Mouse (Mus musculus) liver, adult 2 months (tissue): ENCODE data around the gene Fads1. TPM values are rescaled to one million over a fixed set of nuclear protein-coding genes. Genes with fewer than 3 reads are reported as not detected.

Source experiments
- DNase-seq: peaks from one replicate; pipeline ENCODE4 v3.0.0-alpha.2; 2011; ENCODE audit warnings: low read depth, low spot score; ENCODE audit errors: extremely low read depth
- H3K27ac ChIP-seq: fragments of 200-500 bp; replicated peaks from 2 replicates; pipeline ENCODE4 v1.5.1; 2012; ENCODE audit warnings: low read depth, mild to moderate bottlenecking, control low read depth, inconsistent platforms, low read length; ENCODE audit not compliant: insufficient read depth
- H3K27me3 ChIP-seq: fragments of 200-500 bp; 2 replicates; pipeline ENCODE4 v1.6.1; 2012; ENCODE audit warnings: mild to moderate bottlenecking, moderate library complexity, low read length, inconsistent platforms; ENCODE audit not compliant: control insufficient read depth, insufficient read depth
- H3K36me3 ChIP-seq: fragments of 200-500 bp; 2 replicates; pipeline ENCODE4 v1.6.1; 2012; ENCODE audit warnings: low read length, inconsistent platforms; ENCODE audit not compliant: control insufficient read depth, insufficient read depth
- H3K4me1 ChIP-seq: fragments of 200-500 bp; 2 replicates; pipeline ENCODE4 v1.6.1; 2011; ENCODE audit warnings: low read length; ENCODE audit not compliant: control insufficient read depth, insufficient read depth
- H3K4me3 ChIP-seq: fragments of 200-500 bp; 2 replicates; pipeline ENCODE4 v1.5.1; 2011; ENCODE audit warnings: low read depth, mild to moderate bottlenecking, control low read depth, low read length, moderate library complexity; ENCODE audit not compliant: insufficient read depth
- H3K79me2 ChIP-seq: fragments of 200-500 bp; 2 replicates; pipeline ENCODE4 v1.6.1; 2012; ENCODE audit warnings: inconsistent platforms, mild to moderate bottlenecking, low read length, moderate library complexity; ENCODE audit not compliant: control insufficient read depth, insufficient read depth
- H3K9ac ChIP-seq: fragments of 200-500 bp; 2 replicates; pipeline ENCODE4 v1.6.1; 2012; ENCODE audit warnings: low read depth, mild to moderate bottlenecking, control low read depth, inconsistent platforms, low read length
- CTCF ChIP-seq: fragments of 200-500 bp; IDR thresholded peaks from 2 replicates; pipeline ENCODE4 v1.5.1; 2011; ENCODE audit warnings: low read depth, low read length, control low read depth
- POLR2A ChIP-seq: fragments of 200-500 bp; IDR thresholded peaks from 2 replicates; pipeline ENCODE4 v1.6.1; 2011; ENCODE audit warnings: low read length, control low read depth; ENCODE audit not compliant: insufficient read depth; ENCODE audit errors: extremely low read depth
- WGBS: fragments of 180-500 bp; shearing (Covaris S2); methylation state at CpG from one replicate; pipeline ENCODE4 v1.1.7; 2018; 5-methylcytosine and 5-hydroxymethylcytosine counted together
- polyA plus RNA-seq: library from polyadenylated mRNA; depleted of rRNA; stranded (reverse); fragments of >200 nt; gene quantifications from 2 replicates; pipeline ENCODE4 v1.2.3, GENCODE M21; 2012
- total RNA-seq: library from RNA; depleted of rRNA; stranded (reverse); fragments of >200 nt; gene quantifications from 2 replicates; pipeline ENCODE4 v1.2.3, GENCODE M21; 2014

Fads1 gene
- total and polyA plus RNA-seq, 2 experiments = 238 to 352 TPM

GRCm38 (mm10) chr19:10195252-10195651 lies 12.6 kb downstream of the Fads1 start:
- Histone ChIP-seq H3K4me1 (peaks cover 3% of the 10 kb centered on the region; the same call in 1 of the 2 replicates), H3K79me2 (no peaks in the 10 kb centered on the region), H3K27me3 (no peaks in the 10 kb centered on the region), H3K4me3 (no peak overlapping the region), H3K36me3 (peaks cover 39% of the 10 kb centered on the region), H3K9ac (no peak overlapping the region), H3K27ac (no peak overlapping the region)
- DNase-seq = peak; percentile 49
- TF ChIP-seq CTCF (no peak), POLR2A (no peak)
- WGBS = 42% methylated on average over 5 of the region's 5 CpGs

GRCm38 (mm10) chr19:10197130-10197529 lies 14.4 kb downstream of the Fads1 start:
- no peaks in the 10 kb centered on the region for H3K27me3 ChIP-seq
- 87% methylated on average over 4 of the region's 4 CpGs for WGBS
- H3K9ac ChIP-seq = no peak overlapping the region
- no peak for DNase-seq
- no peak overlapping the region for H3K4me3 ChIP-seq
- no peak overlapping the region for H3K27ac ChIP-seq
- no peaks in the 10 kb centered on the region for H3K79me2 ChIP-seq
- no peak for TF ChIP-seq CTCF
- peaks cover 23% of the 10 kb centered on the region for H3K36me3 ChIP-seq
- H3K4me1 ChIP-seq = peaks cover 3% of the 10 kb centered on the region; the same call in 1 of the 2 replicates

GRCm38 (mm10) chr19:10198286-10198685 lies 15.6 kb downstream of the Fads1 start:
- Histone ChIP-seq H3K27me3 (no peaks in the 10 kb centered on the region), H3K4me1 (peaks cover 3% of the 10 kb centered on the region; the same call in 1 of the 2 replicates), H3K79me2 (no peaks in the 10 kb centered on the region), H3K9ac (no peak overlapping the region), H3K27ac (no peak overlapping the region), H3K36me3 (peaks cover 21% of the 10 kb centered on the region), H3K4me3 (no peak overlapping the region)
- TF ChIP-seq CTCF = no peak
- TF ChIP-seq POLR2A = no peak
- 80% methylated on average over 2 of the region's 2 CpGs for WGBS
- no peak for DNase-seq

GRCm38 (mm10) chr19:10198723-10199122 lies 16.0 kb downstream of the Fads1 start:
- Histone ChIP-seq H3K36me3 (peaks cover 21% of the 10 kb centered on the region), H3K9ac (no peak overlapping the region), H3K4me3 (no peak overlapping the region), H3K79me2 (no peaks in the 10 kb centered on the region), H3K4me1 (no peaks in the 10 kb centered on the region; the same call in 1 of the 2 replicates), H3K27ac (no peak overlapping the region), H3K27me3 (no peaks in the 10 kb centered on the region)
- WGBS = 24% methylated on average over 3 of the region's 3 CpGs
- TF ChIP-seq CTCF (peak; percentile 98), POLR2A (no peak)
- DNase-seq = peak; percentile 68

- H3K79me2 ChIP-seq = no peaks in the 10 kb centered on the region
- H3K9ac ChIP-seq = peak overlapping the region; percentile 57
- H3K4me3 ChIP-seq = peak overlapping the region; percentile 93
- H3K36me3 ChIP-seq = peaks cover 5% of the 10 kb centered on the region; the same call in 1 of the 2 replicates
- WGBS = 2% methylated on average over 23 of the region's 23 CpGs
- peaks cover 2% of the 10 kb centered on the region for H3K4me1 ChIP-seq
- DNase-seq = no peak
- TF ChIP-seq POLR2A (no peak), CTCF (no peak)
- H3K27me3 ChIP-seq = no peaks in the 10 kb centered on the region
- no peak overlapping the region for H3K27ac ChIP-seq
Measured at GRCm38 (mm10) chr19:10203146-10203847, 20.6 kb downstream of the Fads1 start.

- peak within 1 kb of the TSS; percentile 85 for H3K27ac ChIP-seq
- TF ChIP-seq CTCF (no peak), POLR2A (peak; percentile 61; the same call in 1 of the 2 replicates)
- peaks cover 5% of the 10 kb centered on the region; the same call in 1 of the 2 replicates for H3K36me3 ChIP-seq
- H3K4me1 ChIP-seq = peaks cover 2% of the 10 kb centered on the region
- peak; percentile 78 for DNase-seq
- peak within 1 kb of the TSS; percentile 84 for H3K9ac ChIP-seq
- no peaks in the 10 kb centered on the region for H3K79me2 ChIP-seq
- H3K4me3 ChIP-seq = peak within 1 kb of the TSS; percentile 93
- H3K27me3 ChIP-seq = no peaks in the 10 kb centered on the region
- WGBS = under 1% methylated on average over 40 of the region's 40 CpGs
Measured at GRCm38 (mm10) chr19:10203848-10204615, 21.3 kb downstream of the Fads1 start, which contains the start of the genes Tmem258 and Fen1. TSS of gene Tmem258 (plus strand) at chr19:10204014. TSS of gene Fen1 (minus strand) at chr19:10204169.
